Mouse (Mus musculus) heart, adult 2 months (tissue): ENCODE measurements around the gene Strip2. TPM values are rescaled to one million over a fixed set of nuclear protein-coding genes. Genes with fewer than 3 reads are reported as not detected.

Source experiments
- DNase-seq, 2 experiments: peaks; one replicate each; pipeline ENCODE4 v3.0.0; 2021
- H3K27ac ChIP-seq: fragments of 200-600 bp; 2 replicates; pipeline ENCODE4 v1.8.1; 2022
- H3K27me3 ChIP-seq: fragments of 200-500 bp; 2 replicates; pipeline ENCODE4 v1.6.1; 2012; ENCODE audit warnings: mild to moderate bottlenecking, low read length, inconsistent platforms, mixed read lengths; ENCODE audit not compliant: control insufficient read depth, insufficient read depth
- H3K36me3 ChIP-seq: fragments of 200-500 bp; 2 replicates; pipeline ENCODE4 v1.6.1; 2012; ENCODE audit warnings: low read length, inconsistent platforms; ENCODE audit not compliant: control insufficient read depth, insufficient read depth
- H3K4me1 ChIP-seq: fragments of 200-500 bp; 2 replicates; pipeline ENCODE4 v1.6.1; 2011; ENCODE audit warnings: low read length; ENCODE audit not compliant: control insufficient read depth, insufficient read depth
- H3K4me3 ChIP-seq: fragments of 200-600 bp; 2 replicates; pipeline ENCODE4 v1.8.1; 2022
- H3K79me2 ChIP-seq: fragments of 200-500 bp; replicated peaks from 2 replicates; pipeline ENCODE4 v1.6.1; 2012; ENCODE audit warnings: mild to moderate bottlenecking, inconsistent platforms, low read length, moderate library complexity, mixed read lengths; ENCODE audit not compliant: control insufficient read depth, insufficient read depth
- H3K9ac ChIP-seq: fragments of 200-500 bp; 2 replicates; pipeline ENCODE4 v1.6.1; 2012; ENCODE audit warnings: low read depth, mild to moderate bottlenecking, control low read depth, inconsistent platforms, low read length, mixed read lengths
- CTCF ChIP-seq: fragments of 200-600 bp; IDR thresholded peaks from 2 replicates; pipeline ENCODE4 v1.8.1; 2022; ENCODE audit warnings: antibody characterized with exemption, mild to moderate bottlenecking, moderate library complexity
- EP300 ChIP-seq: fragments of 200-500 bp; IDR thresholded peaks from 2 replicates; pipeline ENCODE4 v1.6.1; 2011; ENCODE audit warnings: low read depth, low read length, control low read depth; ENCODE audit not compliant: insufficient read depth
- POLR2A ChIP-seq: fragments of 200-500 bp; IDR thresholded peaks from 2 replicates; pipeline ENCODE4 v1.6.1; 2011; ENCODE audit warnings: mild to moderate bottlenecking, low read depth, low read length, control low read depth; ENCODE audit not compliant: insufficient read depth
- WGBS: fragments of 180-500 bp; shearing (Covaris S2); methylation state at CpG from one replicate; pipeline ENCODE4 v1.1.7; 2018; 5-methylcytosine and 5-hydroxymethylcytosine counted together
- intact Hi-C: fragments of 180-260 bp; cut with DNase I; formaldehyde crosslinking; loops from one replicate; pipeline ENCODE4 v1.15.1; 2025
- polyA plus RNA-seq: library from polyadenylated mRNA; depleted of rRNA; stranded (reverse); fragments of >200 nt; gene quantifications from 2 replicates; pipeline ENCODE4 v1.2.3, GENCODE M21; 2012
- total RNA-seq, 2 experiments: library from RNA; stranded (reverse); gene quantifications; 2 replicates each; pipeline ENCODE4 v1.2.3; 2021

Gene Strip2
- total and polyA plus RNA-seq, 3 experiments = 24.2 to 49.8 (median 46.9) TPM

- Histone ChIP-seq H3K4me3 (no peak overlapping the region), H3K4me1 (peaks cover 5% of the 10 kb centered on the region), H3K9ac (no peak overlapping the region), H3K27me3 (no peaks in the 10 kb centered on the region), H3K27ac (no peak overlapping the region), H3K36me3 (0 out of 2 replicates have a peak, but pooled peaks cover 4% of the 10 kb centered on the region), H3K79me2 (no peaks in the 10 kb centered on the region)
- intact Hi-C loops = loop anchor here (2.0 kb wide), 1 partner anchor 19 kb away; no protein-coding TSS in a partner anchor
- WGBS = 45% methylated on average over 2 of the region's 2 CpGs
- TF ChIP-seq POLR2A = no peak
- TF ChIP-seq EP300 = no peak
- no peak for TF ChIP-seq CTCF
- no peak for DNase-seq
Measured at GRCm38 (mm10) chr6:29902256-29902655, 14.6 kb upstream of the Strip2 start.

- Histone ChIP-seq H3K36me3 (0 out of 2 replicates have a peak, but pooled peaks cover 4% of the 10 kb centered on the region), H3K9ac (no peak overlapping the region), H3K27ac (peak overlapping the region; percentile 68), H3K79me2 (no peaks in the 10 kb centered on the region), H3K4me3 (no peak overlapping the region), H3K4me1 (peaks cover 5% of the 10 kb centered on the region), H3K27me3 (no peaks in the 10 kb centered on the region)
- intact Hi-C loops = loop anchor here (2.0 kb wide), 1 partner anchor 21 kb away; no protein-coding TSS in a partner anchor
- TF ChIP-seq POLR2A (no peak), CTCF (no peak), EP300 (no peak)
- 72% methylated on average over 3 of the region's 3 CpGs for whole genome bisulfite sequencing
- no peak for DNase-seq
Measured at GRCm38 (mm10) chr6:29903343-29903914, 13.4 kb upstream of the Strip2 start.

- Histone ChIP-seq H3K4me3 (no peak overlapping the region), H3K27me3 (no peaks in the 10 kb centered on the region), H3K36me3 (0 out of 2 replicates have a peak, but pooled peaks cover 4% of the 10 kb centered on the region), H3K4me1 (peaks cover 5% of the 10 kb centered on the region), H3K79me2 (no peaks in the 10 kb centered on the region), H3K27ac (peak overlapping the region; percentile 68), H3K9ac (no peak overlapping the region)
- intact Hi-C loops = no loop called here
- 38% methylated on average over 3 of the region's 3 CpGs for whole genome bisulfite sequencing
- no peak for TF ChIP-seq EP300
- no peak for TF ChIP-seq POLR2A
- no peak for DNase-seq
Measured at GRCm38 (mm10) chr6:29904281-29904680, 12.5 kb upstream of the Strip2 start.

GRCm38 (mm10) chr6:29910631-29911030 lies 6.2 kb upstream of the Strip2 start:
- Histone ChIP-seq H3K79me2 (no peaks in the 10 kb centered on the region), H3K27me3 (no peaks in the 10 kb centered on the region), H3K4me3 (no peak overlapping the region), H3K36me3 (no peaks in the 10 kb centered on the region), H3K9ac (no peak overlapping the region), H3K27ac (no peak overlapping the region), H3K4me1 (no peaks in the 10 kb centered on the region)
- DNase-seq = no peak
- intact Hi-C loops = no loop called here
- WGBS = 93% methylated on average over 3 of the region's 3 CpGs
- no peak for TF ChIP-seq CTCF
- TF ChIP-seq POLR2A = no peak
- no peak for TF ChIP-seq EP300

- no peaks in the 10 kb centered on the region for H3K79me2 ChIP-seq
- no peak for DNase-seq
- 0 out of 2 replicates have a peak, but pooled peaks cover 3% of the 10 kb centered on the region for H3K4me1 ChIP-seq
- H3K27ac ChIP-seq = no peak overlapping the region
- H3K36me3 ChIP-seq = no peaks in the 10 kb centered on the region
- 38% methylated on average over 1 of the region's 1 CpGs for WGBS
- no peak overlapping the region for H3K4me3 ChIP-seq
- intact Hi-C loops = no loop called here
- H3K9ac ChIP-seq = no peak overlapping the region
- TF ChIP-seq CTCF (peak; percentile 53), EP300 (no peak)
- no peaks in the 10 kb centered on the region for H3K27me3 ChIP-seq
Measured at GRCm38 (mm10) chr6:29913673-29914072, 3.1 kb upstream of the Strip2 start.

GRCm38 (mm10) chr6:29914136-29914535 lies 2.7 kb upstream of the Strip2 start:
- Histone ChIP-seq H3K27me3 (no peaks in the 10 kb centered on the region), H3K4me1 (0 out of 2 replicates have a peak, but pooled peaks cover 3% of the 10 kb centered on the region), H3K9ac (no peak overlapping the region), H3K4me3 (no peak overlapping the region), H3K27ac (no peak overlapping the region), H3K79me2 (no peaks in the 10 kb centered on the region), H3K36me3 (no peaks in the 10 kb centered on the region)
- TF ChIP-seq EP300 = no peak
- TF ChIP-seq POLR2A = no peak
- TF ChIP-seq CTCF = no peak
- DNase-seq = no peak
- intact Hi-C loops = no loop called here
